Mouse (Mus musculus) Patski (cell line): Measurements from ENCODE around the gene Znrf4. TPM values are rescaled to one million over a fixed set of nuclear protein-coding genes. Genes with fewer than 3 reads are reported as not detected.

Experiments used
- ATAC-seq: fragments of 100-300 bp; one replicate; pipeline ENCODE4 v1.8.0; 2021
- CTCF ChIA-PET: fragments of 350-600 bp; sonication (Branson Sonifier 250); formaldehyde crosslinking; loops from one replicate; lab custom pipeline; 2022; ENCODE audit warnings: inconsistent platforms; lab: Charles Lee
- POLR2A ChIA-PET: fragments of 350-600 bp; sonication (Branson Sonifier 250); formaldehyde crosslinking; loops from one replicate; lab custom pipeline; 2022; ENCODE audit warnings: antibody characterized with exemption, inconsistent platforms; lab: Charles Lee
- DNase-seq: peaks from one replicate; pipeline ENCODE4 v3.0.0-alpha.2; 2011; ENCODE audit warnings: low read depth, low spot score
- H3K27me3 ChIP-seq: fragments of 371-371 bp; one replicate; pipeline ENCODE4 v1.5.1; 2021
- CTCF ChIP-seq: fragments of 100-300 bp; IDR thresholded peaks from one replicate; pipeline ENCODE4 v1.5.1; 2021
- in situ Hi-C: fragments of 300-500 bp; cut with MboI; formaldehyde crosslinking; loops from 3 replicates; pipeline ENCODE4 v1.11.1; 2018; ENCODE audit warnings: low pct_unique_long_range_greater_than_20kb, mixed read lengths
- polyA plus RNA-seq: library from polyadenylated mRNA; unstranded; gene quantifications from one replicate; pipeline ENCODE4 v1.2.3, GENCODE M21; 2021

The Znrf4 gene
- polyA plus RNA-seq, 1 experiment from 2014 or later, result not detected

DNA sequence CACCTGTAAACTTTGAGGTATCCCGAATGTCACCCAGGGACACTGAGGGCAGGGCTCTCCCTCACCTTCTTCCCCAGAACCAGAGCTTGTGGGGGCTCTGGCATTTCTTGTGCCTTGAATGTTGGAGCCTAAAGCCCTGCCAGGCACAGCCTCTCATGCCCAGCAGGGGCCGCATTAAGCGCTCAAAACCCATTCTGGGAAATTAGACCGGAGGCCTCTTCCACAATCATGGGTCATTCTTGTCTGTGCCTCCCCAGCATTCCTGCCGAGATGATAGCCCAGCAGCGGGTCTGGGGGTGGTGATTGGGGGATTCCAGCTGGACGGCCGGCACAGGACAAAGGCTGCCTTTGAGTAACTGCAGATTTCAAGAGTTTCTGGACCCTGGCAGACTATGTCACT is 25.7 kb upstream of the Znrf4 start:
- H3K27me3 ChIP-seq, result no peaks in the 10 kb centered on the region
- POLR2A ChIA-PET, result no interaction called here
- no peak for TF ChIP-seq CTCF
- in situ Hi-C loops, result loop anchor here (5.0 kb wide), 1 partner anchor 56 kb away; no protein-coding TSS in a partner anchor
- CTCF ChIA-PET, result interaction anchor here (0.7 kb wide), 1 partner anchor 35 kb away, joined by 3 read pairs; no protein-coding TSS in a partner anchor
- ATAC-seq (no peak), DNase-seq (no peak)

DNA sequence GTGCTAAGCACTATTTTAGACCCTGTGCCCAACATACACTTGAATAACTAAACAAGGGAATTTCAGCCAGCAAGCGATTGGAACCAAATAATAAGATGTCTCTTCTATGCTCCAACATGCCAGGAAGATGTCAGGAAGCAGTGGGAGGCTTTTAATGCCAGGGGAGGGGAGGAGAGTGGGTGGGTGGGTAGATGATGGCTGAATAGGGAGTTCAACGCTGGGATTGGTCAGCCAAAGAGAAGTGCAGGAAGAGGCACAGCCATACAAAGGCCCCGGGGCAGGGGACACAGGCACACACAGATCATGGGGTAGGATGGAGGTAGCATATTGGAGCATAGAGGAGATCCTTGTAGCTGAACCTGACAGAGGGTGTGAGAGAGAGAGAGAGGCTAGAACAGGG is 24.6 kb upstream of the Znrf4 start:
- ChIA-PET CTCF (no interaction called here), POLR2A (no interaction called here)
- ATAC-seq (no peak), DNase-seq (no peak)
- in situ Hi-C loops, result loop anchor here (5.0 kb wide), 1 partner anchor 55 kb away; no protein-coding TSS in a partner anchor
- no peak for TF ChIP-seq CTCF
- H3K27me3 ChIP-seq, result no peaks in the 10 kb centered on the region

DNA sequence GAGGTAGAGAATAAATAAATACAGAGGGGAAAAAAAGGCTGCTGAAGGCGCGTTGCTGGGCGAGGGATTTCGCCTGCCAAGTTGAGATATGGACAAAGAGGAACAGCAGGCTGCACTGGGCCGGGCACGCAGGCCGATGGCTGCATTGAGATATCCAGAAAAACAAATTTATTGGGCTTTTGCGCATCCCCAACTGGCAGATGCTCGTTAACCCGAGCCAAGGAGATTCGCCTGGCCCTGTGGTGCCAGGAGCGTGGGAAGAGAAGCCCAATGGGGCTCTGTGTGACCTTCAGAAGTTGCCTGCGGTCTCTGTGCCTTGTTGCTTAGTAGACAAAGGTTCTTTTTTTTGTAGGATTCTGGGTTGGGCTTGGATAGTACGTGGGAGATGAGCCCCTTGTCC is 24.0 kb upstream of the Znrf4 start:
- DNase-seq, result no peak
- no peak for ATAC-seq
- POLR2A ChIA-PET, result interaction anchor here (0.5 kb wide), 1 partner anchor 245 kb away, joined by 3 read pairs; no protein-coding TSS in a partner anchor
- CTCF ChIA-PET, result interaction anchor here (1.3 kb wide), 1 partner anchor 16 kb away, joined by 3 read pairs; no protein-coding TSS in a partner anchor
- in situ Hi-C loops, result loop anchor here (5.0 kb wide), 1 partner anchor 54 kb away; no protein-coding TSS in a partner anchor
- H3K27me3 ChIP-seq, result no peaks in the 10 kb centered on the region
- TF ChIP-seq CTCF, result no peak

DNA sequence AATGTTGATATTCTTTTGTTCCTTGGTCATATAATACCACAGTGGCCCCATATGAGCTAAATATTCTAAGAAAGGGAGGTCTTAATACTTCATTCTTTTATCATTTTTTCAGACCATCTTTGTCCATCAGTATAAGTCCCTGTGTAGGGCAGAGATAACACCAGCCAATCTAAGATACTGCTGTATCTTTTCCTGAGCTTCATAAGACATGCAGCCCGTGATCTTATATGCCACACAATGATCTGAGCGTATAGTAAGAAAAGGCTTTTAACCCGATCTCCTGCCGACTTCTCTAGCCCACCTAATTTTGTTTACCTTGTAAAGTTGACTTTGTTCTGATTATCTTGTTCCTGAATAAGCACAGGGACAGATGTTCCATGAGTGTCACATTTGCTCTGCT is 12.7 kb upstream of the Znrf4 start:
- ChIA-PET POLR2A (no interaction called here), CTCF (interaction anchor here (1.0 kb wide), 1 partner anchor 22 kb away, joined by 3 read pairs; no protein-coding TSS in a partner anchor)
- DNase-seq (no peak), ATAC-seq (no peak)
- H3K27me3 ChIP-seq, result peaks cover 19% of the 10 kb centered on the region
- in situ Hi-C loops, result no loop called here
- TF ChIP-seq CTCF, result no peak

DNA sequence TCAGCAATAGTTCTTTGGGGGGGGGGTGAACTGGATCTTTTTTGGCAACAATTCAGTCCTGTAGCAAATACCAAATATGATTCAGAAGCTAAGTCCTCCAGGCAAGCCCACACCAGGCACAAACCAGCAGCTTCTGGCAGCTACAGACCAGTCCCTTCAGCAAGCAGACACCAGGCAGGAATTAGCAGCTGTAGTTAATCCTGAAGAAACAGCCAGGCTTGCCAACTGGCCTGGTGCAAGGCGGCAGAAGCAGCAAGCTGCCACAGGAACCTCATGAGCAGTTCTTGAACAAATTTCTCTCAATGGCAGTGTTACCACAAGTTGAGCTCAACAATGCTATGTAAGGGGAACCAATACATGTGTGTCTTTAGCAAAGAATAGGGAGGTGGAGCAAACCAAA is 10.5 kb upstream of the Znrf4 start:
- TF ChIP-seq CTCF, result no peak
- peaks cover 17% of the 10 kb centered on the region for H3K27me3 ChIP-seq
- ChIA-PET CTCF (no interaction called here), POLR2A (no interaction called here)
- DNase-seq (no peak), ATAC-seq (no peak)
- in situ Hi-C loops, result no loop called here

DNA sequence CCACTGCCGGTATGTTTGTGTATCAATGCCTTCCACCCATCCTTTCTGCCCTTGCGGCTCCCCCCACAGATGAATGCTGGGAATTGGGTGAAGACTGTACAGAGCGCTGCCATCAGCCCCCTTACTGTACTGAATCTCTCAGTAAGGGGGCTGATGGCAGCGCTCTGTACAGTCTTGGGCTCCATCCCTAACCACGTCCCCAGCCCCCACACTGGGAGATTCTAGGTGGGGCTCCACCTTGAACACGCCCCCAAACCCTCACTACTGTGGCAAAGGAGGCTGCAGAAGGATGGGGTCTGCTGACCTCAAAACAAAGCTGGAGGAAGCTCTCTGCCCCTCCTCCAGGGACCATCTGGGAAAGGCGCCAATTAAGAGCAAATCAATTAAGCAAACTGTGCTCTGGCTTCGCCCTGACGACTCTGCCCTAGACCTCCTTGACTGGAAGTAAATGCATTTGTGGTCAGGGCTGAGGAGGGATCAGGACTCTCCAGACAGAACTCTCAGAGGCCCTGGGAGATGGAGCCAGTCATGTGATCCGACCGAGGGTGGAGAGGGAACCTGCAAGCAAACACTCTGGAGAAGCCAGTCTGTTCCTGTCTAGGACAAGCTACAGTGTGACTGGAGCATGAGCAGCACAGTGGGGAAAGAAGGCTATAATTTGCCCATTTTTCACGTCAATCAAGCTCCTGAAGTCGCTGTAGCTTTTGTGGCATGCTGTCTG is 3.6 kb upstream of the Znrf4 start:
- peaks cover 6% of the 10 kb centered on the region for H3K27me3 ChIP-seq
- no peak for TF ChIP-seq CTCF
- in situ Hi-C loops, result no loop called here
- DNase-seq, result peak; percentile 44
- ChIA-PET CTCF (no interaction called here), POLR2A (interaction anchor here (0.8 kb wide), 1 partner anchor 73 kb away, joined by 3 read pairs; no protein-coding TSS in a partner anchor)
- ATAC-seq, result peak; percentile 48

DNA sequence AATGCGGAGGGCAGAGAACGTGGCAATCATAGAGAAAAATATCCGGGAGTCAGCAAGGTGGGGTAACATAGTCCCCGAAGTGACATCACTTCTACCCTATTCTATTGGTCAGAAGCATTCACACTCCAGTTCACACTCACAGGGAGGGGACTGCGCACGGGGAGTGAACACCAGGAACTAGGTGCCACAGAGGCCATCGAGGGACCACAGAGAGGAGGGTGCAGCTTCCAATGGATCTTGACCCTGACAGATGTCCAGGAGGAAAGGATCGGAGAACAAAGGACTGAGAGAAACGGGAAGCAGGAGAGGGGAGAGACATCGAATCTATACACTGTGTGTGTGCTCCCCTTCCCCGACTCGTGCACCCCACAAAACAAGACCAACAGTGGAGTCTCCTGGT is 2.7 kb upstream of the Znrf4 start:
- CTCF ChIA-PET, result no interaction called here
- H3K27me3 ChIP-seq, result peaks cover 6% of the 10 kb centered on the region
- in situ Hi-C loops, result no loop called here

DNA sequence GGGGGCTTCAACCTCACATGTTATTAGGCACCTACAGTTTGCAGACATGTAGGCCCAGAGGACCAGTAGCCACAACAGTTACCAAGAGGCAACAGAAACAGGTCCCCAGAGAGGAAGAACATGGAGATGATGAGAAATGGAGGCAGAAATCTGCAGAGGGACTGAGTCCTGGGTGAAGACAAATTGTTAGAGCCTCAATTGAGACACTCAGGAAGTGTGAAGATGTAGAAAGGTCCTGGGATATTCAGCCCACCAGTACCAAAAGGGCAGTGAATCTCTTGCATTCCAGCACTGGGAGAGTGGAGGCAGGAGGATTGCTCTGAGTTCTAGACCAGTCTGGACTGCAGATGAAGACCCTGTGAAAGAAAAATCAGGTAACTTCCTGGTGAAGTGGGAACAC is 2.1 kb upstream of the Znrf4 start:
- in situ Hi-C loops, result no loop called here
- DNase-seq, result no peak
- ChIA-PET POLR2A (no interaction called here), CTCF (no interaction called here)
- no peak for TF ChIP-seq CTCF
- peaks cover 6% of the 10 kb centered on the region for H3K27me3 ChIP-seq
- ATAC-seq, result no peak

More for the DNA sequence above, 2.7 kb upstream of the Znrf4 start:
- no peak for TF ChIP-seq CTCF
- no peak for ATAC-seq
- DNase-seq, result no peak
- POLR2A ChIA-PET, result interaction anchor here (0.6 kb wide), 1 partner anchor 264 kb away, joined by 3 read pairs; no protein-coding TSS in a partner anchor

DNA sequence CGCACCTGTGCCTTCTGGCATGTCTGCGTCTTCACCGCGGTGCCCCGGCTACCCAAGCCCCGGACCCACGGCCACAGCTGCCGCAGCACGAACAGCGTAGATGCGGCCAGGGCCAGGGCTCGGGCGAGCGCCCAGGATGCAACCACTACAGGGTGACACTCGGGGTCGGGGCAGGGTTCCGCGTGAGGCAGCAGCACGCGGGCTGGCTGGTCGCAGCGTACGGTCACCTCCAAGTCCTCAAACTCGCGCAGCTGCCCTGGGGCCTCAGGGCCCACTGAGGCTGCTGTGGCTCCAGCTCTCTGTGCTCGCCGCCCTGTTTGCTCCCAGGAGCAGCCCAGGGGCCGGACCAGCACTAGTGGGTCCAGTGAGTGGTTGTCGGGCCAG is 532 bp downstream of the Znrf4 start:
- peaks cover 6% of the 10 kb centered on the region for H3K27me3 ChIP-seq
- DNase-seq (no peak), ATAC-seq (no peak)
- ChIA-PET CTCF (no interaction called here), POLR2A (no interaction called here)
- in situ Hi-C loops, result no loop called here
- no peak for TF ChIP-seq CTCF

DNA sequence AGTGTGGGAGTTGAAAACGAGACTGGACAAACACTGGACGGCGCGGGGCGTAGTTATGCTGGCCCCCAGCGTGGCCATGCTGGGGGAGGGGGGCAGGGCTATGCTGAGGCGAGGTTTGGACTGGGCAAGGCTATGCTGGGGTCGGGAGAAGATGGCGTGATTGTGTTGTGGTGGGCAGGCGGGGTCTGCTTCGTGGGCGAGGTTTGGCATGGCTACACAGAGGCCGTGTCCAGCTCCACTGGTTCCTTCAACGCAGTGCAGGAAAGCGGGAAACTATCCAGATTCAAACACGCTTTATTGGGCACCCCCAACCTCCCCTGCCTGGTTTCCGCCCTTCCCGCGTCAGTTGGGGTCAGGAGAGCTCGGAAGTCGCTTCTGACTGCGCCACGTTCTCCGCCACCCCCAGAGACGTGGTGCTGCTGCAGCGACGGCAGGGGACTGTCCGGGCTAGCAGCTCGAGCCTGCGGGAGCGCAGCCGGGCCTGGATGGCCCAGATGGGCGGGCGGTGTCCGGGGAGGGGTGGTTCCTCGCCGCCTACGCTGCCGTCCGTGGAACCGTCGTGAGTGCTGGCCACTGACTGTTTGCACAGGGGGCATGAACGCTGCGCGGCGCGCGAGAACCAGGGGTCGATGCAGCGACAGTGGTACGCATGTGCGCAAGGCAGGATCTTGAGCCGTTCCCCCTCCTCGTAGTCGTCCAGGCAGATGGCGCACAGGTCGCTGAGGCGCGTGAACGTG is 1.1 kb downstream of the Znrf4 start:
- peaks cover 6% of the 10 kb centered on the region for H3K27me3 ChIP-seq
- in situ Hi-C loops, result no loop called here
- no peak for ATAC-seq
- no peak for DNase-seq
- ChIA-PET POLR2A (no interaction called here), CTCF (no interaction called here)
- TF ChIP-seq CTCF, result no peak
